Mouse (Mus musculus) brain, embryonic 14.5 days (tissue): ENCODE measurements around the gene Arl5a.

Experiments used
- CTCF ChIP-seq: fragments of 200-500 bp; IDR thresholded peaks from 2 replicates; pipeline ENCODE4 v1.5.1; 2012; ENCODE audit warnings: inconsistent platforms, mild to moderate bottlenecking, moderate library complexity, borderline replicate concordance; ENCODE audit not compliant: insufficient read depth, insufficient read length; ENCODE audit errors: extremely low read depth
- POLR2A ChIP-seq: fragments of 200-500 bp; IDR thresholded peaks from 2 replicates; pipeline ENCODE4 v1.6.1; 2012; ENCODE audit warnings: mild to moderate bottlenecking, inconsistent platforms, borderline replicate concordance; ENCODE audit not compliant: poor library complexity, insufficient read depth, insufficient read length, severe bottlenecking; ENCODE audit errors: extremely low read depth

DNA sequence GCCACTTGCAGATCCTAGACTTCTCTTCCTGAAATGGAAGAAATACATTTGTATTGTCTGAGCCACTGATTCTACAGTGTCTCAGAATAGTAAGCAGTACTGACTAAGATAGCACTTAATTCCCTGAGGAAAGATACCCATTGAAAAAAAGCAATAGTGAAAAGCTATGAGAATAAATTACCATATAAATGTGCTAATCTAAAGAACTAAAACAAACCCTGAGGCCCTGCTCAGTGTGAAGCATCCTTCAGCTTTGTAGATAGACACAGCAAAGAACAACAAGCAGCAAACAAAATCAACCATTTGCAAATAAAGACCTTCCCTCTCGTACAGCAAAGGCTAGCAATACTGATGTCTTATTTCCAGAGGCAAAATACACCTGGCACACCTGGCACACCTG is 65.0 kb downstream of the Arl5a start:
- TF ChIP-seq CTCF, result no peak
- no peak for TF ChIP-seq POLR2A
